Mouse (Mus musculus): ENCODE data around the gene Tpst2. TPM values are rescaled to one million over a fixed set of nuclear protein-coding genes. Genes with fewer than 3 reads are reported as not detected.

Gene Tpst2
- total RNA-seq, 2 experiments from 2014 or later = 17.4 to 23.4 TPM

GRCm38 (mm10) chr5:112355910-112356309 is 79.4 kb downstream of the Tpst2 start, which contains the start of gene Gm6583:
Gm6583 (minus strand) TSS chr5:112356033.
- DNase-seq = no peak
- intact Hi-C loops (cut with DNase I; ENCODE audit: low total_unique reads) = no loop called here

GRCm38 (mm10) chr5:112356322-112356721 is 79.8 kb downstream of the Tpst2 start:
- DNase-seq = no peak
- intact Hi-C loops (cut with DNase I; ENCODE audit: low total_unique reads) = no loop called here

- DNase-seq = no peak
- intact Hi-C loops (cut with DNase I; ENCODE audit: low total_unique reads) = no loop called here
These were observed 83.0 kb downstream of the Tpst2 start for GRCm38 (mm10) chr5:112359520-112359919.

GRCm38 (mm10) chr5:112360077-112360476 is 83.6 kb downstream of the Tpst2 start:
- no peak for DNase-seq
- intact Hi-C loops (cut with DNase I; ENCODE audit: low total_unique reads) = no loop called here

- intact Hi-C loops (cut with DNase I; ENCODE audit: low total_unique reads) = no loop called here
- no peak for DNase-seq
These were observed 87.8 kb downstream of the Tpst2 start for GRCm38 (mm10) chr5:112364184-112364797.

Other genes with a start within 250 kb of the Tpst2 start
- gene Cryba4, start 24.2 kb upstream of the Tpst2 start, total RNA-seq (2021) = under 1 TPM; 0.42 to 0.68 TPM
- gene Crybb1, start 20.9 kb upstream of the Tpst2 start, total RNA-seq (2021) = 1 to 10 TPM; 1.9 to 2.0 TPM
- gene Tfip11, start 49.7 kb downstream of the Tpst2 start, total RNA-seq (2021) = 10 to 100 TPM; 12.0 to 13.2 TPM
- 1 to 10 TPM; 3.2 to 3.3 TPM for gene Srrd, start 66.3 kb downstream of the Tpst2 start, total RNA-seq (2021)
- gene Hps4, start 66.4 kb downstream of the Tpst2 start, total RNA-seq (2021) = 1 to 10 TPM; 4.8 to 6.9 TPM
- not detected for gene Gm6583, start 79.3 kb downstream of the Tpst2 start, total RNA-seq (2021)
- gene Asphd2, start 118.2 kb downstream of the Tpst2 start, total RNA-seq (2021) = 1 to 10 TPM in 1 of 2 experiments, under 1 TPM in 1; 0.33 to 1.0 TPM
- gene Gm6588, start 172.7 kb downstream of the Tpst2 start, total RNA-seq (2021) = not detected

All from gastrocnemius, postnatal 14 days (tissue).